Mouse (Mus musculus) cerebellum, adult 9-10 months (tissue): ENCODE data around the gene Ndufa6.
A peak's percentile ranks its signal among the peaks of the same experiment; 100 is the strongest.

Source experiments
- DNase-seq: peaks from one replicate; pipeline ENCODE4 v3.0.0; 2022

The Ndufa6 gene

DNA sequence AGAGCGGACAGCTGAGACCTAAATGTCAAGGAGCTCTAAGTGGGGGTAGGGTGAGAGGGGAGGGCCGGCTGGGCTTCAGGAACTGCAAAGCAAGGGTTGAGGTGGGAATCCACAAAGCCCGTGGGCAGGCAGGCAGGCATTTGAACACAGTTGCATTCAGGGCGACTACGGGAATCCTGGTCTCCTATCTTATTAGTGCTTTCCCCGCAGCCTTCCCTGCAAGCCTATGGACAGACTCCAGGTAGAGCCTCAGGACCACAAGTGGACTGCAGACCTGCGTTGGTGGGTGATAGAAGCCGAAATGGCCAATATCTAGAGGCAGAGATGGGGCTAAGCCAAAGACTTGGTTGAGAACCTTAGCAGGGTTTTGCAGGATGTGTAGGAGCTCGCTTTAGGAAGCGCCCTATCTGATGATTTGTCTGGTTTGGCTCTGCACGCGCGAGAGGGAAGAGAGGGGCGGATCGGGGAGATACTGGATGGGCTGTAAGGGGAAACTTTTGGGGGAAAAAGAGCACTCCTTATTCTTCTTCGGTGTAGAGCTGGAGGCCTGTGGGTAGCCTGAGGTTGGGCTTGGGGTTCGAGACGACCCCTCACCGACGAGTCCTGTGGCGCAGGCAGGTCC is 13.6 kb downstream of the Ndufa6 start:
- peak; percentile 47 for DNase-seq

DNA sequence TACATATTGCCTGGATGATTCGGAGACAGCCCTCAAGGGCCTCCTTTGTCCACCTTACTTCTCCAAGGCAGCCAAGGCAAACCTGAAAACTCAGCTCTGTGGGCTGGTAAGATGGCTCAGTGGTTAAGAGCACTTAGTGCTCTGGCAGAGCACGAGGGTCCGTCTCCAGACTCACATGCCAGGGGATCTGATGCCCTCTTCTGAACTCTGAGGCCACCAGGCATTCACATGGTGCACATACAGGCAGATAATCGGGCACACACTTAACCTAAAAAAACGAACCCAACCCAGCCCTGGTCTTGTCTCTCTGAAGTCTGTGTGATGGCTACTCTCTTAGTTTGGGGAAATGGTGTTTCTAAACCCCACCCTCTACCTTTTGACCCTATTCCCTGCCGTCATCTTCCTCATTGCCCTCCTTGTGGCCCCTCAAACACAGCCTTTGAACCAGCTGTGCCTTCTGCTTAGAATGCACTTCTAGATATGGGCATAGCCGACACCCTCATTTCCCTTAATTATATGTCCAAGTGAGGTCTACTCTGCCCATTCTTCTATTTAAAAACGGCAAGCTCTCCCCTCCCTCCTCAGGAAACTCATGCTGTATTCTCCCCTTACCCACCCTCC is 14.4 kb downstream of the Ndufa6 start:
- peak; percentile 39 for DNase-seq

DNA sequence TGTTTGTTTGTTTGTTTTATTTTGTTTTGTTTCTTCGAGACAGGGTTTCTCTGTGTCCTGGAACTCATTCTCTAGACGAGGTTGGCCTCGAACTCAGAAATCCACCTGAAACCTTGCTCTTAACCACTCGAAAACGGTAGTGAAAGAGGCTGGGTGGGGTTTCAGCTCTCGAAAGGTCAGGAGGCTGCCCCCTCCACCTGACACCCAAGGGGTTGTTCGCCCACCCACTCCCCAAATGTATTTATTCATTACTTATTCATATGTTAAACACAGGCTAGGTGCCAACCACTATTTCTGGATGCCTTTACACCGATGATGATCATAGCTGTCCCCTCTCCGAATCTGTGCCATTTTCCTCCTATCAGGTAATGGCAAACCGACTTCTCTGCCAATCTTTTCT is 15.0 kb downstream of the Ndufa6 start:
- peak; percentile 59 for DNase-seq

DNA sequence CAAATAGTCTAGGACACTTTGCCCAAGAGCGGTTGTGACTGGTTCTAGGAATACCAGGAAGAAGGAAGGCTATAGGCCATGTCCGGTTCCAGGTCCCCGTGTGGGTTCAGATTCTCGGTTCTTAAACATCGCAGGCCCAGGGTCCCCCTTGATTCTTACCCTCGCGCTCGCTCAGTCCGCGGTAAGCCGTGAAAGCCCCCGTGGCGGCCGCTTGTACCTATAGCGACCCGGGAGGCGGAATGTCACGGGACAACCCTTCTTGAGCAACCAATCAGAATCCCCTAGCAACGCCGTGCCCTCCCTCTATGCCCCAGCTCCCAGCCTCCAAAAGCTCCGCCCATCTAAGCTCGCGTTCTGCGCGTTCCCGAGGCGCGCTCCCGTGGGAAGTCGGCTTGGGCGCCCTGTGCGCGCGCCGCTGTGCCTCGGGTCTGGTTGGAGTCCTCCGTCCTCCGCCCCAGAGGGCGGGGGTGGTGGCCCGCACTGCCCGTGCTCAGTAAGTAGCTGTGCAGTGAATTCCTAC is 15.5 kb downstream of the Ndufa6 start, which contains the start of the genes Naga, Pheta2 and Smdt1:
TSS of gene Naga (minus strand) at position 333 of the 520 bp plus-strand sequence.
TSS of gene Pheta2 (plus strand) at position 350 of the 520 bp plus-strand sequence.
TSS of gene Smdt1 (plus strand) at position 367 of the 520 bp plus-strand sequence.
- peak; percentile 96 for DNase-seq

DNA sequence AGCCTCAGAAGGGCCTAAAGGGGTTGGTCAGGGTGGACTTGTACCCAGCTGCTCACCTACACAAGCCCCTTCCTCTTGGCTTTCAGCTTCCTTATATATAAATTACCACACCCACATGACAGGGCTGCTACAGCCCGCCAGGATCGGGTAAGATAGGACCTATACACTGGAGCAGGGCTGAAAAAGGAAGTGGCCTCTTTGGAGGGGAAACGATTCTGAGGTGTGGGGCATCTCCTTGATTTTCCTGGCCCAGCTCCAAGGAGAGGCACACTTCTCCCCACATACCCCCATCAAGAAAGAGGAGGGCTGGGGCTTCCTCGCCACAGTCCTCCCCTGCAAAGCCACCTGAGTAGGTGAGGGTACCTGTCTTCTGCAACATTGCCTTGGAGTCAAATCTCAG is 16.2 kb downstream of the Ndufa6 start:
- peak; percentile 45 for DNase-seq

DNA sequence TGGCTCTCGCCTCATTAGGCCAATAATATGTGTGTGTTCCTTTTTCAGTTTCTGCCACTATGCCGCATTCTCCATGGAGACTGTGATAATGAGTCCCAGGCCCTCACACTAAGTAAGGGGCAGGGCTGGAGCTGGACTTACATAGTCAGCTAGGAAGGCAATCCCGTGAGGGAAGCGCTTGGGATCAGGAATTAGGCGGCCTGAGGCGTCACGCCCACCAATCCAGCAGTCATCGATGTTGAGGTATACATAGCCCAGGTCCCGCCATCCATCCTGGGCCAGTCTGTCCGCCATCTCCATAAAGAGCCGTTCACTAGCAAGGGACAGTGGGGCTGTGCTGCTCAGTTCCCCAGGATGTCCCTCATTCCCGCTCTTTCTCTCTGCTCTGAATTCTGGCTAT is 17.5 kb downstream of the Ndufa6 start:
- peak; percentile 27 for DNase-seq

DNA sequence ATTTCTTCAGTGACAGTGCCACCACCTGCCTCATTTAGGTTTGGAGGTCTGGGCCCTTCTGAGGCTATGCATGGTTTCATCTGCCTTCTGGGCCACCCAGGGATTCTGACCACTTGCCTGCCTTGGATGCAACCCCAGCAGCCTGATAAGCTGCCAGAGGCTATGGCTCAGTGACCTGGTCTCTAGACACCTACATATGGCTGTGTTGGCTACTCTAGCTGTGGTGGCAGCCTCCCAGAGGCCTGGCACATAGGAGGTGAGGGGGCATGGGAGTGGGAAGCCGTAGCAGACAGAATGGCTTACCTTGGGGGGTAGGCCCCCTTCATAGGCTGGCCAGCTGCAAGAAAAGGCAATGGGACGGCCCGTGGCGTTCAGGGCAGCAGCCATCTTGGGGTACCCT is 18.9 kb downstream of the Ndufa6 start:
- peak; percentile 74 for DNase-seq

DNA sequence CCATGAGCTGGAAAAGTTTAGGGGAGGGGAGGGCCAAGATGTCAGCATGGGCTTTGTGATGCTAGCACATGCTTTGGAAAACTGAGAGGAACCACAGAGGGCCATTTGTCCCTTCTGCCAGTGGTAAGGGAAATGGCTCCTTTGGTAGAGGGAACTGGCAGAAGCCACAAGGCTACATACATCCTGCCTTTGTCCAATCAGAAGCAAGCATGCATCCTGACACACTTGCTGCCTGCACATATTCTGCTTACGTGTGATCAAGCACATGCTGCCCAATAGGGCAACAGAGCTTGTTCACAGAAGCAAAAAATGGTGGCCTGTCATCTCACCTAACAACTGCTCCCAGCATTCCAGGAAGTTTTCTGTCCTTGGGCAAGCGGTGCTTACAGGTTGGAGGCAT is 28.7 kb downstream of the Ndufa6 start:
- DNase-seq, result no peak

DNA sequence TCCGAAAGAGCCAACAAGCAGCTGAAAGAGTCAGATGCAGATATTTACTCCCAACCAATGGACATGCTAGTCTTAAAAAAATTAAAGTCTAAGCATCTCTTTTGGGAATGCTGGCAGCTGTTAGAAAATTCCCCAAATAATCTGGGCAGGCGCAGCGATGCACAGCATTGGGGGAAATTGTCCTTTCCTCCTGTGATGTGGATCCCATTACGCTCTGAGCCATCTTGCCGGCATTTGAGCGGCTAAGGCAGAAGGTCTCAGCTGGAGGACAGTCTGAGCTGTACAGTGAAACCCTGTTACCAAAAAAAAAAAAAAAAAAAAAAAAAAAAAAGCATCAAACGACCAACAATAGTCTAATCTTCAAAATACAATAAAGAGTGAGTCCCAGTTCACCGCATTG is 31.9 kb downstream of the Ndufa6 start:
- no peak for DNase-seq

DNA sequence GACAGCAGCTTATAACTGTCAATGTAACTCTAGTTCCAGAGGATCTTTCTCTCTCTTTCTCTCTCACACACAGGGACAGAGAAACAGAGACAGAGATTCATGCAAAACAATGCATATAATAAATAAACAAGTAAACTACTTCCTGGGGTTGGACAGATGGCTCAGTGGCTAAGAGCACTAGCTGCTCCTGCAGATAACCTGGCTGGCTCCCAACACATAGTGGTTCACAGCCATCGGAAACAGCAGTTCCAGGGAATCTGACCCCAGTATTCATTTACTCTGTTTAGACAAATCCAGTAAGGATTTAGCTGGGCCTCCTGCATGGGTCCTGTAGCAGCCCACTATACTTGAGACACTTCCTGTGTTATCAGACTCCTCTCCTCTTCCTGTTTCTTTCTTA is 34.5 kb downstream of the Ndufa6 start:
- no peak for DNase-seq

DNA sequence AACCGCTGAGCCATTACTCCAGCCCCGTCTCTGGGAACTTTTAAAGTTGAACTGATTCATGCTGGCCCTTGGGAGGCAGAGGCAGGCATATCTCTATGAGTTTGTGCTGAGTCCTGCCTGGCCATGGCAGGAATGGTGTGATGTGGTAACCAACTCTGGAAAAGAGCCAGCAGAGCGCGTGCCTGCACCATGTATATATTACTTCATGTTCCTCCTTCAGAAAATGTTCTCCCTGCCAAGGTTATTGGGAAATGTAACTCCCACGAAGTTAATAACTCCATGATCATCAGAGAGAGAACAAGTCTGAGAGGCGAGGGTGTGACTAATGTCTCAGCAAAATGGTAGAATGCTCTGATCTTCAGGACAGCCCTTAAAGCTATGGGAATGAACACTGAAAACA is 36.3 kb downstream of the Ndufa6 start:
- DNase-seq, result no peak

DNA sequence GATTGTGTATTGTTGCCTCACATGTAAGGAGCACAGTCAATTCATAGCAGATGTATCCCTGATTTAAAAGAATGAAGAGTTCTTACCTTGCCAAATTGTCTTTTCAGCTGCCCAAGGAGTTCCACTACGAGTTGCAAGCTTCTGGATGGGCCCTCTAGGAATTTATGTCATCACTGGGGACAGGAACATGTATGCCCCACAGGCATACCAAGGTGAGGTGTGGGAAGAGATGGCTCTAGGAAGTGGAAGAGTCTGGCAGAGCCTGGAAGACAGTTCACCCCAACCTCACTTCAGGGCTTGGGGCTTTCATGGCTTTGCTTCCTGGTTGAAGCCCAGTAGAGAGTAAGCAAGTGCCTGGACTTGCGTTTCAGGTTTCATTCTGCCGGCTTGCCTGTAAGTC is 45.7 kb downstream of the Ndufa6 start:
- DNase-seq, result no peak

DNA sequence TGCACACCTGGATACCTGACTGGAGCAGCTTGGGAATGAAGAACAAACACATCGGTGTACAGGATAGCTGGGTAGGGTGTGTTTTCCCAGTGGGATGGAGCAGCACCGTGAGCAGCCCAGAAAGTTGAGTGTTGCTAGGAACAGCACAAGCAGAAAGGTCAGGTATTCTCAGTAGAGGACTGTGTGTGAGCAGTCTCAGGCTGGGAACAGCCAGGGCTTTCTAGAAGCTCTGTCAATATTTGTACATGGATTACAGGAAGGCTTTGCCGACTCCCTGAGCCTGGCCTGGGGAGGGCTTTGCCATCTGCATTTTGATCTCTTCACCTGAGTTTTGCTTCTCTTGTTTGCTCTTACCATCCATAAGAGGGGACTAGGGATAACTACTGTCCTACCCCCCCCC is 47.0 kb downstream of the Ndufa6 start:
- no peak for DNase-seq
